Mouse (Mus musculus) thymus, postnatal 4 days (tissue): ENCODE results near the gene Bend4.

Experiments used
- DNase-seq: peaks from one replicate; pipeline ENCODE4 v3.0.0; 2021

The Bend4 gene

DNA sequence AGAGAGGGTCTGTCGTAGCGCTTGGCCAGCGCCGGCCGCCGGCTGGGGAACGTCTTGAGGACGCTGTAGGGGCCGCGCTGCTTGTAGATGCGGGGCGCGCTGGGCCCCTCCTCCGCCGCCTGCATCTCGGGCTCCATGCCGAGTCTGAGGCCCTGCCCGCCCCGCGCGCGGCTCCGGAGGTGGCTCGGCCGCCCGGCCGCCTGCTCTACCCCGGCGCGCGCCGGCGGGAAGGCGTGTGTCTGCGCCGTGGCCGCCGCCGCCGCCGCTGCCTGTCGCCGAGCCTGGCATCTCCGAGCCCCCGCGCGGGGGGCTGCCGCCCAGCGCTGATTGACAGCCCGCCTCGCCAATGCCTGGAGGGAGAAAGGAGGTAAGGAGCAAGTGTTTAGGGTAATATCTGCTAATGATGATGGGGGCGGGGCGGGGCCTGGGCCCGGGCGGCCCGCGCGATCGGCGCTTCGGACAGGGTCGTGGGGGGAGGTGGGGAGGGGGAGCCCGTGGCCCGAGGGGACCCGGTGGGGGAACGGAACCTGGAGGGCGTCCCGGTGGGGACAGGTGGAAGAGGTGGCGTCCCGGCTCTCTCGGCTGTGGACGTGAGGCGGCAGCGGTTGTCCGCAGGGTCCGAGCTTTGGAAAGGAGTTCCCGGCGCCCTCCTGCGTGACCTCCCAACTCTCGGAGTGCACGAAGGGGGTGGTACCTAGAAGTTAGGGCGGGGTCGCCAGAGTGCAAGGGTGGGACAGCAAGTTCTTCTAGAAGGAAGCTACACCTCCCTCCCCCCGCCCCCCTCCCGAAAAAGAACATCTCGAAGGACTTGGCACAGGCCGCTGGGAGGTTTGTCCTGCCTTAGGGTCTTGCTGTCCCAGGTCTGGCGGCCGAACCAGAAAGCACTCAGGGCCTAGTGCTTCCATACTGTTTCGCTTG is at the start of gene Bend4:
TSS of gene Bend4 (minus strand) at position 868 of the 918 bp plus-strand sequence.
- peak; percentile 72 for DNase-seq

- no peak for DNase-seq
These were observed 45.6 kb upstream of the Bend4 start for GRCm38 (mm10) chr5:67473723-67474122.

DNA sequence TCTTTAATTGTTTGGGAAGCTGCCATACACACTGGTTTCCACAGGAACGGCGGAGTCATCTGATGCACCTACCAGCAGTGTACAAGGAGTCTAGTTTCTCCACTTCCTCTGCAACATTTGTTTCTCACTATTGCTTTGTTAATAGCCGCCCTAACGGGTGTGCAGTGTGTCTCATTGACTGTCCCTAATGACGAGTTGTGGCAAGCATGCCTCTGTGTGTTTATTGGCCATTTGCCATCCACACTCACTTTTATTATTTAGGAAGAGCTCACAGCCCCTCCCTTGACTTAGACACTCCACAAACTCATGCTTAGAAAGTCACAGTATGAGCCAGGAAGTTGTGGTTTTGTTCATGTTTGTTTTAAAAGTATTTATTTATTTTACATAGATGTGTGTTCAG is 45.0 kb upstream of the Bend4 start:
- DNase-seq = no peak

DNA sequence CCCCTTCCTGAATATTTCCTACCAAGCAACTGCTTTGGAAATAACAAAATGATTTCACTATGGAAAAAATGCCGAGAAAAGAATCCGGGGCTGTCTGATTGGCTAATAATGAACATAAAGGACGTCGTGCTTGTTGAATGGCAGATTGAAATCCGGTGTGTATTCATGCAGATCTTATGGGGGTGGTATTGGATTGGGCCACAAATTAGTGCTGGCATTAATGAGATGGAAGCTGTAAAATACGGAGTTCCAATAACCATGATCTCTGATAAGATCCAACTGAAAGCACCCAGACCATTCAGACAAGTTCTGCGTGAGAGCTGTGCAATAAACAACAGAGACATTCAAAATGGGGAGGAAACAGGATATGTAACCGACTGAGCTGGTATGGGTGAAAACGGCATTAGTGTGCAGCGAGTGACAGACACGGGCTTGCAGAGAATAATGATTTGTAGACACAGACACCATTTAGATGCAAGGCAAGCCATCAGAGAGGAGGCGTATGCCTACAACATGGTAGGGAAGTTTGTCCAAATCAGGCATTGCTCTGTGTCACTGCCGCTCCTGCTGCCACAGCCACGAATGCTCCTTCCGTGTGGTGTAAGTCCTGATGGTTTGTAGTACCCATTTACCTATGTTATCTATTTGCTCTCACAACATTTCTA is 38.9 kb upstream of the Bend4 start:
- DNase-seq = no peak

DNA sequence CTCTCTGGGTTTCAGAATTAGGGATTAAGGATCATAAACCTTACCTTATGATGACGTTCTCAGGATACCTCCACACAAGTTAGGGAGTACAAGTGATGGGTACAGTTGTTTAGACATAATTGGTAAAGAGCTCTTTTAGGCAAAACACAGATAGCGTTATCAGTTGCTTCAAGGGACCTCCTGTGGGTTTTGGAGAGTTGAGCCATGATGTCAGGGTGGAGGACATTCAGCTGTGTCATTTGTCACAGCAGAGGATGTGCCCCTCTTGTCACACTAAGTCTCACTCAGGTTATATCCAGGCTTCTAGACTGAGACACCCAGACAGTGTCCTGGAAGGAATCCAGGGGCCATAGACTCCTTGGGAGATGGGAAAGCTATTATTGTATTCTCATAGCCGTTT is 36.8 kb upstream of the Bend4 start:
- no peak for DNase-seq

DNA sequence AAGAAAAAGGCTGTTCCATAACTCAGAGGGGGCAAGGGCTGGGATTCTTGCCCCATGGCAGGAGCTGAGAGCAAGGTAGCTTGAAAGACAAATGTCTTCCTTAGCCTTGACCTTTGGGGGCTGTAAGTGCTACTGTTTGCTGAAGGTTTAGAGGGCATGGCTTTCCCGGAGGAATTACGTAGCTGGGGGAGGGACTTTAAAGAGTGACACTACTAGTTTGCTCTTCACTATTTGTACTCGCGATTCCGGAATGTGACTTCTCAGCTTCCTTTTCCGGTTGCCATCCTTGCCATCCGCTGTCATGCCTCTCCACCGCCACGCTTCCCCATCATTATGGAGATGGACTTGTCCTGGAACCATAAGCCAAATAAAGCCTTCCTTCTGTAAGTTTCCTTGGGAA is 35.5 kb upstream of the Bend4 start:
- no peak for DNase-seq

- DNase-seq = no peak
These were observed 34.2 kb upstream of the Bend4 start for GRCm38 (mm10) chr5:67462331-67462730.

DNA sequence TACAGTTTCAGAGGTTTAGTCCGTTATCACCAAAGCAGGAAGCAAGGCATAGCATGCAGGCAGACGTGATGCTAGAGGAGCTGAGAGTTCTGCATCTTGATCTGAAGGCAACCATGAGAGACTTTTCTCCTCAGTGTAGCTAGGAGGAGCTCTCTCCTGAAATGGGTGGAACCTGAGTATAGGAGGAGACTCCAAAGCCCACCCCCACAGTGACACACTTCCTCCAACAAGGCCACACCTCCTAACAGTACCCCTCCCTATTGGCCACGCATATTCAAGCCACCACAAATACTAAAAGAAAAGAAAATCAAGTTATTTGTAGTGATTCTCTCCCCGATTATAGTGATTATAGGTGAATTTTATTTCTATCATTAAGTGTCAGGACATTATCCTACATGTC is 28.7 kb upstream of the Bend4 start:
- DNase-seq = no peak

GRCm38 (mm10) chr5:67454282-67454681 is 26.2 kb upstream of the Bend4 start:
- DNase-seq = no peak

DNA sequence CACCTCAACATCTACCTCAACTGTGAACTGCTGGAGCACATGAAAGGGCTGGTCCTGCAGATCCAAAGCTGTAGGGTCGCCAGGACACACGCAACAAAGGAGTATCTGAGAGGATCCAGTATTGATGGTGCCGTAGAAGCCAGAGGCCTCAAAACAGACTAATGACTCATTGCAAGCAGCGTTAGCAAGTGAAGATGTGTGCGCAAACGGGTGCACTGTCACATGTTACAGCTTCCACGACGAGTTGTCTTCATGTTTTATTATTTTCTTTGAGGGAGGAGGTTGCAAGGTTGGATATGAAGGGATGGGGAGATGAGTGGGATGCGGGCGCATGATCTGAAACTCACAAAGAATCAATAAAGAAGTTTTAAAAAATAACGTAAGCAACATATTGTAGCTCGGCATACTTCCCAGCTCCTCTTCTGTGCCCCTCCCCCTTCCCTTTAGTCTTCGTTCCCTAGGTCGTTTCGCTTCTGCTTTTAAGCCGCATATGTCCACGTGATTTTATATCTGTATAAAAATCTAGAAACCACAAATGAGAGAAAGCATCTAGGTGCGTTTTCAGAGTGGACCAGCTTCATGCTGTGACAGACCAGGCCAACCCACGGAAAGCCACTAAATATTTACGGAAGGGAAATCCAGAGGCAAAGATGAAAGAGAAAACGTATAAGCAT is 22.0 kb upstream of the Bend4 start:
- DNase-seq = no peak

GRCm38 (mm10) chr5:67446526-67446925 is 18.4 kb upstream of the Bend4 start:
- no peak for DNase-seq

- DNase-seq = no peak
These were observed 16.3 kb upstream of the Bend4 start for GRCm38 (mm10) chr5:67444217-67445050.

- no peak for DNase-seq
These were observed 14.8 kb upstream of the Bend4 start for GRCm38 (mm10) chr5:67442813-67443450.

DNA sequence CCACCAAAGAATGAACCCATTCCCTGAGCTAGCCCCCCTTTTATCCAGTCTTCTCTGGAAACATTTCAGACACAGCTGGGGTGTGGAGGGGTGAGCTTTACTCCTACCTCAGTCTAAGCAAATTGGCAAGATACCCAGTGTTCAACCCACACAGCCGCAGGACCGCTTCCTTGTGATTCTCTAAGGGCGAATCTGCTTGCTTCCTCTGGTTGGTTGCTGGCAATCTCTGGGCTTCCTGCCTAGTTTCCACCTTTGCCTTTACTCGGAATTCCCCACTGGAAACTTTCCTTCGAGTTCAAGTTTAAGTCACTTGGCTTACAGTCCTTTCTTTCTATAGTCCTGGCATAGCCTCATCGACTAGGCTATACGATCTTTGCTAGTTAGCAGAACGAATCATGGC is 12.5 kb upstream of the Bend4 start:
- no peak for DNase-seq

DNA sequence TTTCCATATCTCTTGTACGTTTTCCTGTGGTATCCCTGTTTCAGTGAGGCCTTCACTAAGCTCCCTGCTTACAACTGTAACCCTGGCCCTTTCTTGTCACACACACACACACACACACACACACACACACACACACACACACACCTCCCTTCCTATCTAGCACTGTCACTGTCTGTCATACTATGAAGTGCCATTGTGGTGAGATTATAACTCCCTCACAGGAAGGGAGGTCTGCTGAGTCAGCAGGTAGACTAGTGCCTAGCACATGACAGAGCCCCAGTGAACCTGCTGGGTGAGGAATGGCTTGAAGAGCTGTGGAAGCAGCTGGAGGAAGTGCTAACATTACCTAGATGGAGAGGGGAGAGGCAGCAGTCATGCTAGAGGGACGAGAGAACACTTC is 9.3 kb upstream of the Bend4 start:
- DNase-seq = peak; percentile 53

DNA sequence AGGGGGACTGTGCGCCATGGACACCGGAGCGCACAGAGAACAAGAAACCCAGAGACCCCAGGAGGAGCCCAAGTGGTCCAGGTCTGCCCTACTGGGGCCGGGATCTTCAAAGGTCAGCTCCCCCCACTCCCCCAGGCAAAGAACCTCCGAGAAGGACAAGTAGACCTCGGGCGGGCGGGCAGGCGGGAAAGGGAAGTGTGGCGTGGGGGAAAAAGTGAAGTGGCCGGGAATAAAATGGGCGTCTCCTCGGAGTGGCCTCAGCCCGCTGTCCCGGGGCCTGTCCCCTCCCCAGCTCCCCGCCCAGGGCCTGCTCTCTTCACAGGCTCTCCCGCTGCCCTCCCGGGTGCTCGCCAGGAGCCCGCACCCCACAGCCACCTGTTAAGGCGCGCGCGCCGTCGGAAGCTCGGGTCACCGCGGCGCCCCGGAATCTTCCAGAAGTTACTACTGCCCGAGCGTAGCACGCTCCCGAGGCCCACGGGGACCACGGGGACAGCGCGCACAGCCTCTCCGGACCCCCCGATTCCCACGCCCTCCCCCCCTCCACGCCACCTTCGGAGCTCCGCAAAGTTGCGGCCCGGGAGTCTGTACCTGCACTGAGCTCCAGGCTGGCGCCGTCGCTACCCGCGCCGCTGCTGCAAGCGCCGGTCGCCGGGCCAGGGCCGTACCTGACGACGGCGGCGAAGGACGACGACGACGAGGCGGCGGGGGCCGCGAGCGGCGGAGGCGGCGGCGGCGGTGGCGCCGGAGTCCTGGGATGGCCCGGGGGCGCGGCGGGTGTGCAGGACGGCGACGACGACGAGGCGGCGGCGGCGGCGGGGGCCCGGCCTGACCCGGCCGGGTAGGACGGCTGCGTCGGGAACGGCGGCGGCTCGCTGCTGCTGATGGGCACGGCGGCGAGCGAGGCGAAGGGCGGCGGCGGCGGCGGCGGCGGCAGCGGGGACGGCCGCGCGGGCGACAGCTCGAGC is 1.4 kb downstream of the Bend4 start:
- peak; percentile 55 for DNase-seq

DNA sequence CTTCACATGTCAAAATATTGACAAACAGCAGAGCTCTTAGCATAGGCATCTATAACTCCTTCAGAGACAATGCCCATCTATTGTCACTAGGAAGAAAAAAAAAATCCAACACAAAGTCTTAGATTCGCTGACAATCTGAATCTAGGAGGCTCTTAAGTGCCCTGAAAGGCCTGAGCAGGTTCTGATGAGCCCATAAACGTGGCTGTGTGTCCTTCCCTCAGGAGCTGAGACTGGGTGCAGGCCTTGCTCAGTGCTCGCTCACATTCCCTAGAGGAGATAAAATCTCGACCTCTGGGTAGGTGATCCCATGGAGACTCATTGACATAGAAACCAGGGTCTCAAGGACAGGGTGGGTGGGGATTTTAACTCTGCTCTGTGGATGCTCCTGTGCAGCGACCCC is 2.1 kb downstream of the Bend4 start:
- DNase-seq = no peak

DNA sequence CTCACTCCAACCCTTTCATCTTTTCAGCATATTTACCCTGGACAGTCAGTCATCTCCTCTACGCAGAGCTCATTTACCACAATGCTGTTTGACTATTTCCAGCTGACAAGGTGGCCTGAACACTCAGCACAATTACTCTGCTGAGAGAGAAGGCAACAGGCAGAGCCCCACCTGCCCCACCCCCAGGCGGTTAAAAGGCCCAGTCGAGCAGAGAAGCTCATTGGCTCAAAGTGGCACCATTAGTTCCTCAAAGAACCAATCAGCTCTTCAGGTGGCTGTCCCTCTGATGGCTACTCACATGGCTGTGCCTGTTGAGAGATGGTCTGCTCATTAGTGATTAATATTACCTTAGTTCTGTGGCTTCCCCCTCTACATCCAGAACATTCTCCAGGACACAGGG is 3.5 kb downstream of the Bend4 start:
- no peak for DNase-seq

GRCm38 (mm10) chr5:67423963-67424362 is 4.1 kb downstream of the Bend4 start:
- DNase-seq = no peak

DNA sequence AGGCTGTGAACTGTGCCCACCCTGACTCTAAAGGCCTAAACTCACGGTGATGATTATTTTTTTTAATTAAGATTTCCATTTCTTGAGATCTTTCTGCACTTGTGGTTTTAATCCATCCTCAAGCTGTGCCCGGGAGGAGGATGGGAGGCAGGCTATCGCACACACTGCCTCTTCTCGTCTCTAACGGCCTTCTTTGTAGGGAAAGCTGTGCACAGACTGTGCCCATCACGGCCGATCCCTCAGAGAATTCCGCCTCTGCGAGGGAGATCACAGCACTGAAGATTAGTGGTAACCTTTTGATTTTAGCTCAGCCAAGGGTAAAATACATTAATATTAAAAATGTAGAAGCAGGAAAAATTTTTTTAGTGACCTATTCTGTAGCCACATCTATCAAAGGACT is 4.8 kb downstream of the Bend4 start:
- DNase-seq = no peak

GRCm38 (mm10) chr5:67419407-67419806 is 8.7 kb downstream of the Bend4 start:
- no peak for DNase-seq
